Mouse (Mus musculus): ENCODE results near the gene Tcfl5.

DNA sequence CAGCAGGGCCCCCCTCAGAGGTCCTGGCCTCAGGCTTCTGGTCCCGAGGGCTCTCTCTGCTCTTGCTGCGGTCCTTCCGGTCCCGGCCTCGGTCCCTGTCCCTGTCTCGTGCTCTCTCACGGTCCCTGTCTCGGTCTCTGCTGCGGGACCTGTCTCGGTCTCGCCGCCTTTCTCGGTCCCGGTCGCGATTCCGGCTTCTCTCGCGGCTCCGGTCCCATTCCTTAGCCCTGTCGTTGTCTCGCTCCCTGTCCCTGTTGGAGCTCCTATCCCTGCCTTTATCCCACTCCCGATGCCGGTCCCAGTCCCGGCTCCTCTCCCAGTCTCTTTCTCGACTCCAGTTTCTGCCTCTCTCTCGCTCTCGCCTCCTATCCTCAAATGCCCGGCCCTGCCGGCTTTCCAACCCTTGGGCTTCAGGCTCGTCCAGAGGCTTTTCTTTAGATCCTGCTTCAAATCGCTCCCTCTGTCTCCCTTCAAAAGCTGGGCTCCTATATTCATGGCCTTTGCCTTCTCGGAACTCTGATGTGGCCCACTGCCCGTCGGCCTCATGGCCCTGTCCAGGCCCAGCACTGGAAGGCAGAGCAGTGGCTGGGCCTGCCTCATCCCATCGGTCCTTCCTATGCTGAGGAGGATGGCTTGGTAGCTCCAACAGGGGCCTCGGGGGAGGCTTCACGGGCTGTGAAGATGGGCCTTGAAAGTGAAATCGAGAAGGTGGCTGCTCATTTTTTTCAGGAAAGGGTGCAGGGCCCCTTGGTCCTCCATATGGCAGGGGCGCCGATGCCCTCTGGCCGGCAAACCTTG lies 17.0 kb upstream of the Tcfl5 start:
- TF ChIP-seq CTCF (IDR thresholded peaks at IDR 0.05; ENCODE audit: borderline replicate concordance, extremely low read depth, insufficient read depth, insufficient read length) (no peak), POLR2A (IDR thresholded peaks at IDR 0.05; ENCODE audit: borderline replicate concordance, extremely low read depth, insufficient read depth, insufficient read length, poor library complexity, severe bottlenecking) (no peak)
